ENCODE assay signal across 8 mouse cellular contexts in the genomic region with DNA sequence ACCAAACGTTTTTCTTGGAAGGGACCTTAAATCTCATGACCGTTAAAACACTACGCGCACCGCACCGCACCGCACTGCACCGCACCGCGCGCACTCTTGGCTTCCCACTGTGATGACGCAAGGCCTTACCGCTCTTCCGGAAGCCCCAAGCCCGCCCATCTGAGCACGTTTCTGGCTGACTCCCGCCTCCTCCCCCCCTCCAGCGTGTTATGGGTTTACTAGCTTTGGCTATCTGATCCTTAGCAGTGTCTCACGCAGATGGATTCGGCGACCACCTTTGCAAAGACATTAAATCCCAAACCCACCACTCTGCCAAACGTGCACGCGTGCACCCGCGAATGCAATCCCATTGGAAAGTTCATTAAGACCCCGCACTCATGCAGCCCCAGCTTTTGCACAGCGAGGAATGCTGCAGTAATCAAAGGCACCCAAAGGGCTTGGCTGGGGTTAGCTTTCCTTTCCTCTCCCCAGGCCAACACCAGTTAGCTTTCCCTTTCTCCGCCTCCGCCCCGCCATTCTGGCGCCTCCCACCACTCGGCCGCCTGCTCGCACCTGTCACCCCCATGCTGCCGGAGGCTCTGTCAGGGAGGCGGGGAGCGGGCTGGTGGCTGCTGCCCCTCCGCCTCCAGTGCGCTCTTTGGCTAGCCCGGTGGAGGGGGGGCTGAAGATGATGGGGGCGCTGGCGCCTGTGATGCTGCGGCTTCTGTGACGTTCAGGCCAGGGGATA. TPM values are rescaled to one million over a fixed set of nuclear protein-coding genes. Genes with fewer than 3 reads are reported as not detected.
DNase-seq lines count a peak whose midpoint lies in the region; ATAC-seq and TF ChIP-seq lines count a peak whose summit lies in the region.

A gene (minus strand): TSS at position 643 of the 727 bp plus-strand sequence.

- peak within 1 kb of the TSS; percentile 100 for H3K4me2 ChIP-seq in forebrain, postnatal 0 days (ENCODE audit: low read depth)
- peak within 1 kb of the TSS; percentile 96 for H3K4me2 ChIP-seq in hindbrain, embryonic 13.5 days

- TF ChIP-seq CTCF in forebrain, postnatal 0 days (IDR thresholded peaks at IDR 0.05; ENCODE audit: low read depth): no peak

- H3K27me3 ChIP-seq in forebrain, postnatal 0 days (ENCODE audit: insufficient read depth, low read length): no peaks in the 10 kb centered on the region
- peaks cover 12% of the 10 kb centered on the region for H3K27me3 ChIP-seq in hindbrain, embryonic 13.5 days

- no peaks in the 10 kb centered on the region for H3K4me1 ChIP-seq in forebrain, postnatal 0 days (ENCODE audit: insufficient read depth)
- peaks cover 11% of the 10 kb centered on the region for H3K4me1 ChIP-seq in hindbrain, embryonic 13.5 days (replicated peaks)

- no peaks in the 10 kb centered on the region for H3K9me3 ChIP-seq in forebrain, postnatal 0 days (ENCODE audit: low read length)
- no peaks in the 10 kb centered on the region for H3K9me3 ChIP-seq in hindbrain, embryonic 13.5 days

- ATAC-seq in forebrain, postnatal 0 days: peak; percentile 97
- ATAC-seq in hindbrain, embryonic 13.5 days (ENCODE audit: low FRiP score): peak; percentile 88

- peak within 1 kb of the TSS; percentile 66 for H3K9ac ChIP-seq in forebrain, postnatal 0 days
- H3K9ac ChIP-seq in hindbrain, embryonic 13.5 days: peak within 1 kb of the TSS; percentile 81

- peaks cover 21% of the 10 kb centered on the region for H3K36me3 ChIP-seq in forebrain, postnatal 0 days (ENCODE audit: insufficient read depth)
- H3K36me3 ChIP-seq in hindbrain, embryonic 13.5 days: peaks cover 23% of the 10 kb centered on the region

- peak within 1 kb of the TSS; percentile 53 for H3K4me3 ChIP-seq in forebrain, postnatal 0 days (ENCODE audit: low read depth, low read length)
- H3K4me3 ChIP-seq in hindbrain, embryonic 13.5 days: peak within 1 kb of the TSS; percentile 55

- peak within 1 kb of the TSS; percentile 54; the same call in 1 of the 2 replicates for H3K27ac ChIP-seq in forebrain, postnatal 0 days (ENCODE audit: low read depth, low read length)
- peak within 1 kb of the TSS; percentile 82 for H3K27ac ChIP-seq in hindbrain, embryonic 13.5 days

- 2% methylated on average over 45 of the region's 45 CpGs for WGBS in forebrain, postnatal 0 days
- under 1% methylated on average over 45 of the region's 45 CpGs for WGBS in hindbrain, embryonic 13.5 days

- peak; percentile 41 for DNase-seq in MN1 (ENCODE audit: low spot score)
- peak; percentile 88 for DNase-seq in cerebellum, adult 11-12 months
- DNase-seq in forebrain, postnatal 0 days: peak; percentile 86
- DNase-seq in left cerebral cortex, adult 18-20 months (ENCODE audit: low spot score in 2 of 2): peak; percentile 64 to 75
- peak; percentile 46 for DNase-seq in lung, postnatal 25 days (ENCODE audit: low spot score)
- peak; percentile 68 for DNase-seq in retina, embryonic 14.5 days (ENCODE audit: low spot score)
- peak; percentile 49 for DNase-seq in urinary bladder, postnatal 14 days (ENCODE audit: low spot score)

RNA-seq across cellular contexts. Expression of the gene that starts here (rescaled TPM):
- total RNA-seq in forebrain, postnatal 0 days (2014; rRNA removed): 0.57 and 0.62 TPM in 2 replicates
- polyA plus RNA-seq in forebrain, postnatal 0 days (2015; fragmentation: Nextera tagmentation; extraction: Ambion mirVana): 0.43 and 0.64 TPM in 2 replicates
- 0.40 and 0.58 TPM in 2 replicates for polyA plus RNA-seq in hindbrain, embryonic 13.5 days (2015; fragmentation: Nextera tagmentation; extraction: Ambion mirVana)
- total RNA-seq in left cerebral cortex, adult 18-20 months (2021): 1 to 10 TPM; 1.5 to 1.8 TPM

Comparison
In these comparisons a context has a peak if more than half of its experiments do, and no peak if none do; other contexts are left out.
1. Peak in every context shown above with its lines: DNase-seq, ATAC-seq, H3K4me3 ChIP-seq and H3K27ac ChIP-seq.
2. Peak in DNase-seq, ATAC-seq, H3K4me3 ChIP-seq, H3K27ac ChIP-seq, H3K9ac ChIP-seq and H3K4me2 ChIP-seq in forebrain, postnatal 0 days; RNA of the gene not detected or under 1 TPM.
3. Peak in ATAC-seq, H3K4me3 ChIP-seq, H3K27ac ChIP-seq, H3K9ac ChIP-seq and H3K4me2 ChIP-seq in hindbrain, embryonic 13.5 days; RNA of the gene not detected or under 1 TPM.